Comparison of ENCODE assay signal across 9 mouse cellular contexts in genomic region chr6:125030532-125030931, GRCm38 (mm10). TPM values are rescaled to one million over a fixed set of nuclear protein-coding genes. Genes with fewer than 3 reads are reported as not detected.
A peak's percentile ranks its signal among the peaks of the same experiment; 100 is the strongest.
DNase-seq lines count a peak whose midpoint lies in the region; ATAC-seq and TF ChIP-seq lines count a peak whose summit lies in the region.
"Not testable (repeated sequence)": the region's sequence is repeated elsewhere in the genome, so short reads cannot be mapped to it uniquely, and the experiment has no call there.
"Had no signal": no experiment of that assay in that cellular context is flagged by ENCODE, and none has a peak within 500 bp of the region (broad histone marks: within the 10 kb centered on the region; RNA-seq: fewer than 3 reads in every experiment).

No protein-coding gene starts in this region.

- not testable (repeated sequence) for H3K27ac ChIP-seq in kidney, embryonic 14.5 days (ENCODE audit: low read depth, low read length); liver, postnatal 0 days (ENCODE audit: low read depth); neural tube, embryonic 12.5 days

- not testable (repeated sequence) for H3K27me3 ChIP-seq in E14TG2a.4 (ENCODE audit: insufficient read depth, low read length); kidney, embryonic 14.5 days (ENCODE audit: control insufficient read depth, insufficient read depth, low read length); liver, postnatal 0 days (ENCODE audit: insufficient read depth, low read length); neural tube, embryonic 12.5 days (replicated peaks)

- not testable (repeated sequence) for H3K9me3 ChIP-seq in E14TG2a.4 (ENCODE audit: low read length); kidney, embryonic 14.5 days (ENCODE audit: control insufficient read depth, low read length); liver, postnatal 0 days (ENCODE audit: low read length); neural tube, embryonic 12.5 days

- 30% methylated on average over 6 of the region's 9 CpGs for WGBS in kidney, embryonic 14.5 days
- WGBS in liver, postnatal 0 days (ENCODE audit: insufficient replicate concordance): 49% methylated on average over 7 of the region's 9 CpGs
- WGBS in neural tube, embryonic 12.5 days: 45% methylated on average over 8 of the region's 9 CpGs

- H3K4me1 ChIP-seq in E14TG2a.4 (replicated peaks; ENCODE audit: low read depth, low read length): peaks cover 17% of the 10 kb centered on the region
- not testable (repeated sequence) for H3K4me1 ChIP-seq in kidney, embryonic 14.5 days (ENCODE audit: control insufficient read depth, insufficient read depth, low read length); liver, postnatal 0 days (ENCODE audit: insufficient read depth); neural tube, embryonic 12.5 days

- peak; percentile 48 to 64 for DNase-seq in adrenal gland, postnatal 36 days
- DNase-seq in embryo, embryonic 9.5 days (ENCODE audit: extremely low spot score): peak; percentile 77
- peak; percentile 11 for DNase-seq in heart, adult 8-10 months (ENCODE audit: low spot score)
- DNase-seq in liver, postnatal 0 days: peak; percentile 81
- peak; percentile 24 to 81 for DNase-seq in thymus, postnatal 10 days (ENCODE audit: low spot score in 2 of 2)

- ATAC-seq in kidney, embryonic 14.5 days (ENCODE audit: low FRiP score, low TSS enrichment): 0 out of 2 replicates have a peak, but pooled peaks have one; percentile 8
- peak; percentile 59 for ATAC-seq in liver, postnatal 0 days
- 0 out of 2 replicates have a peak, but pooled peaks have one; percentile 17 for ATAC-seq in neural tube, embryonic 12.5 days (ENCODE audit: low FRiP score, low read depth)

- H3K4me2 ChIP-seq in kidney, embryonic 14.5 days (replicated peaks; ENCODE audit: low read depth, low read length); liver, postnatal 0 days (ENCODE audit: low read depth, low read length); neural tube, embryonic 12.5 days (replicated peaks): not testable (repeated sequence)

- H3K9ac ChIP-seq in kidney, embryonic 14.5 days (ENCODE audit: low read depth, low read length); liver, postnatal 0 days (replicated peaks); neural tube, embryonic 12.5 days: not testable (repeated sequence)

- H3K36me3 ChIP-seq in E14TG2a.4 (ENCODE audit: insufficient read depth, low read length): peaks cover 75% of the 10 kb centered on the region
- peaks cover 71% of the 10 kb centered on the region for H3K36me3 ChIP-seq in kidney, embryonic 14.5 days (ENCODE audit: control insufficient read depth, insufficient read depth, low read length)
- peaks cover 64% of the 10 kb centered on the region for H3K36me3 ChIP-seq in liver, postnatal 0 days (replicated peaks; ENCODE audit: insufficient read depth, low read length)
- H3K36me3 ChIP-seq in neural tube, embryonic 12.5 days: peaks cover 52% of the 10 kb centered on the region

- peak; percentile 96 for TF ChIP-seq CTCF in E14TG2a.4 (conservative IDR thresholded peaks at IDR 0.05; ENCODE audit: low read length)
- peak; percentile 98 for TF ChIP-seq CTCF in liver, postnatal 0 days (IDR thresholded peaks at IDR 0.05; ENCODE audit: low read depth)

- not testable (repeated sequence) for H3K4me3 ChIP-seq in E14TG2a.4 (replicated peaks; ENCODE audit: low read length); kidney, embryonic 14.5 days (ENCODE audit: low read length); liver, postnatal 0 days (ENCODE audit: low read depth, low read length); neural tube, embryonic 12.5 days

- TF ChIP-seq EP300 in liver, postnatal 0 days (IDR thresholded peaks at IDR 0.05; ENCODE audit: low read depth): not testable (repeated sequence)

RNA-seq across cellular contexts. Expression of gene Ing4, which starts 9.0 kb away (rescaled TPM):
- total RNA-seq in adrenal gland, postnatal 36 days (2021): 10 to 100 TPM; 54.4 to 79.5 TPM
- total RNA-seq in heart, adult 8-10 months (2022): 10 to 100 TPM; 24.7 to 27.7 (median 25.1) TPM
- polyA plus RNA-seq in kidney, embryonic 14.5 days (2014; fragmentation: Nextera tagmentation; extraction: Ambion mirVana): 111 and 144 TPM in 2 replicates
- 23.8 and 24.3 TPM in 2 replicates for polyA plus RNA-seq in liver, postnatal 0 days (2015; fragmentation: Nextera tagmentation; extraction: Ambion mirVana)
- 151 and 156 TPM in 2 replicates for polyA plus RNA-seq in neural tube, embryonic 12.5 days (2016; fragmentation: Nextera tagmentation; extraction: Ambion mirVana)

RNA-seq across cellular contexts. Expression of gene Acrbp, which starts 19.0 kb away (rescaled TPM):
- total RNA-seq in adrenal gland, postnatal 36 days (2021): 1 to 10 TPM; 6.9 to 7.1 TPM
- total RNA-seq in heart, adult 8-10 months (2022): 1 to 10 TPM; 1.5 to 2.6 (median 2.2) TPM
- polyA plus RNA-seq in kidney, embryonic 14.5 days (2014; fragmentation: Nextera tagmentation; extraction: Ambion mirVana): 14.0 and 14.7 TPM in 2 replicates
- polyA plus RNA-seq in liver, postnatal 0 days (2015; fragmentation: Nextera tagmentation; extraction: Ambion mirVana): 1.3 and 2.0 TPM in 2 replicates
- 15.1 and 15.3 TPM in 2 replicates for polyA plus RNA-seq in neural tube, embryonic 12.5 days (2016; fragmentation: Nextera tagmentation; extraction: Ambion mirVana)

RNA-seq across cellular contexts. Expression of gene Zfp384, which starts 21.6 kb away (rescaled TPM):
- 10 to 100 TPM; 41.3 to 53.8 TPM for total RNA-seq in adrenal gland, postnatal 36 days (2021)
- total RNA-seq in heart, adult 8-10 months (2022): 10 to 100 TPM; 21.0 to 24.4 (median 23.6) TPM
- 12.5 and 15.0 TPM in 2 replicates for polyA plus RNA-seq in kidney, embryonic 14.5 days (2014; fragmentation: Nextera tagmentation; extraction: Ambion mirVana)
- 3.3 and 3.5 TPM in 2 replicates for polyA plus RNA-seq in liver, postnatal 0 days (2015; fragmentation: Nextera tagmentation; extraction: Ambion mirVana)
- polyA plus RNA-seq in neural tube, embryonic 12.5 days (2016; fragmentation: Nextera tagmentation; extraction: Ambion mirVana): 17.0 and 19.1 TPM in 2 replicates

RNA-seq across cellular contexts. Expression of gene Pianp, which starts 34.0 kb away (rescaled TPM):
- total RNA-seq in adrenal gland, postnatal 36 days (2021): 1 to 10 TPM; 2.1 to 3.4 TPM
- 1 to 10 TPM in 1 of 4 experiments, under 1 TPM in 3; 0.31 to 2.7 (median 0.41) TPM for total RNA-seq in heart, adult 8-10 months (2022)
- polyA plus RNA-seq in kidney, embryonic 14.5 days (2014; fragmentation: Nextera tagmentation; extraction: Ambion mirVana): 1.0 and 1.2 TPM in 2 replicates
- polyA plus RNA-seq in liver, postnatal 0 days (2015; fragmentation: Nextera tagmentation; extraction: Ambion mirVana): 0.07 and 0.15 TPM in 2 replicates
- 9.8 and 10.0 TPM in 2 replicates for polyA plus RNA-seq in neural tube, embryonic 12.5 days (2016; fragmentation: Nextera tagmentation; extraction: Ambion mirVana)
- total RNA-seq: gastrocnemius, postnatal 25 days had no signal

RNA-seq across cellular contexts. Expression of gene Lpar5, which starts 37.2 kb away (rescaled TPM):
- under 1 TPM; 0.40 to 0.60 TPM for total RNA-seq in adrenal gland, postnatal 36 days (2021)
- total RNA-seq in heart, adult 8-10 months (2022): 1 to 10 TPM in 1 of 4 experiments, not detected in 3; 1.6 TPM
- 0.43 and 0.45 TPM in 2 replicates for polyA plus RNA-seq in kidney, embryonic 14.5 days (2014; fragmentation: Nextera tagmentation; extraction: Ambion mirVana)
- polyA plus RNA-seq in liver, postnatal 0 days (2015; fragmentation: Nextera tagmentation; extraction: Ambion mirVana): 0.57 and 0.85 TPM in 2 replicates
- polyA plus RNA-seq in neural tube, embryonic 12.5 days (2016; fragmentation: Nextera tagmentation; extraction: Ambion mirVana): 0.32 and 0.54 TPM in 2 replicates
- total RNA-seq: gastrocnemius, postnatal 25 days had no signal

Comparison
In these comparisons a context has a peak if more than half of its experiments do, and no peak if none do; other contexts are left out.
1. DNase-seq: peak in every context shown above with its lines; median percentile 81 in liver, postnatal 0 days; 77 in embryo, embryonic 9.5 days; 56 in adrenal gland, postnatal 36 days; 52 in thymus, postnatal 10 days; 11 in heart, adult 8-10 months.
2. ATAC-seq: peak in every context shown above with its lines; median percentile 59 in liver, postnatal 0 days; 17 in neural tube, embryonic 12.5 days; 8 in kidney, embryonic 14.5 days.